Mouse (Mus musculus): Measurements from ENCODE around the gene Olfr132. TPM values are rescaled to one million over a fixed set of nuclear protein-coding genes. Genes with fewer than 3 reads are reported as not detected.
"Not testable (repeated sequence)": the region's sequence is repeated elsewhere in the genome, so short reads cannot be mapped to it uniquely, and the experiment has no call there.

The Olfr132 gene
- not detected in 2 replicates for polyA plus RNA-seq (2014; fragmentation: Nextera tagmentation; extraction: Ambion mirVana)

GRCm38 (mm10) chr17:38134426-38134825, at the start of gene Olfr132:
TSS of gene Olfr132 (minus strand) at chr17:38134526.
- ATAC-seq (ENCODE audit: insufficient read depth) = no peak
- Histone ChIP-seq H3K9me3 (ENCODE audit: low read depth, low read length) (no peaks in the 10 kb centered on the region), H3K9ac (no peak within 1 kb of the TSS), H3K27me3 (ENCODE audit: insufficient read depth, low read length) (no peaks in the 10 kb centered on the region), H3K4me3 (ENCODE audit: low read depth, low read length) (no peak within 1 kb of the TSS), H3K4me1 (ENCODE audit: insufficient read depth) (no peaks in the 10 kb centered on the region), H3K27ac (ENCODE audit: low read depth) (no peak within 1 kb of the TSS), H3K36me3 (ENCODE audit: insufficient read depth) (no peaks in the 10 kb centered on the region), H3K4me2 (no peak within 1 kb of the TSS)
- TF ChIP-seq CTCF (IDR thresholded peaks at IDR 0.05; ENCODE audit: low read depth) = no peak
- DNase-seq = no peak
- 71% methylated on average over 1 of the region's 1 CpGs for WGBS

GRCm38 (mm10) chr17:38171088-38171487, 36.8 kb upstream of the Olfr132 start, which contains the start of gene Olfr134:
TSS of gene Olfr134 (plus strand) at chr17:38171388.
- no peaks in the 10 kb centered on the region for H3K27me3 ChIP-seq (ENCODE audit: insufficient read depth, low read length)
- WGBS = 66% methylated on average over 3 of the region's 3 CpGs
- no peaks in the 10 kb centered on the region for H3K9me3 ChIP-seq (ENCODE audit: low read depth, low read length)
- H3K27ac ChIP-seq (ENCODE audit: low read depth) = no peak within 1 kb of the TSS
- no peak within 1 kb of the TSS for H3K4me3 ChIP-seq (ENCODE audit: low read depth, low read length)
- H3K4me1 ChIP-seq (ENCODE audit: insufficient read depth) = no peaks in the 10 kb centered on the region
- H3K36me3 ChIP-seq (ENCODE audit: insufficient read depth) = no peaks in the 10 kb centered on the region
- no peak for TF ChIP-seq CTCF (IDR thresholded peaks at IDR 0.05; ENCODE audit: low read depth)
- no peak within 1 kb of the TSS for H3K4me2 ChIP-seq
- H3K9ac ChIP-seq = no peak within 1 kb of the TSS
- no peak for DNase-seq
- ATAC-seq (ENCODE audit: insufficient read depth) = no peak

- TF ChIP-seq CTCF (IDR thresholded peaks at IDR 0.05; ENCODE audit: low read depth) = no peak
- no peak within 1 kb of the TSS for H3K9ac ChIP-seq
- ATAC-seq (ENCODE audit: insufficient read depth) = no peak
- no peak within 1 kb of the TSS for H3K27ac ChIP-seq (ENCODE audit: low read depth)
- H3K9me3 ChIP-seq (ENCODE audit: low read depth, low read length) = no peaks in the 10 kb centered on the region
- H3K27me3 ChIP-seq (ENCODE audit: insufficient read depth, low read length) = no peaks in the 10 kb centered on the region
- no peaks in the 10 kb centered on the region for H3K36me3 ChIP-seq (ENCODE audit: insufficient read depth)
- no peaks in the 10 kb centered on the region for H3K4me1 ChIP-seq (ENCODE audit: insufficient read depth)
- WGBS = 68% methylated on average over 2 of the region's 2 CpGs
- DNase-seq = no peak
- no peak within 1 kb of the TSS for H3K4me3 ChIP-seq (ENCODE audit: low read depth, low read length)
- no peak within 1 kb of the TSS for H3K4me2 ChIP-seq
These were observed 10.7 kb upstream of the Olfr132 start, which contains the start of gene Olfr133 for GRCm38 (mm10) chr17:38144981-38145380. TSS of gene Olfr133 (plus strand) at chr17:38145281.

GRCm38 (mm10) chr17:38125371-38125770, 9.0 kb downstream of the Olfr132 start:
- 67% methylated on average over 3 of the region's 3 CpGs for WGBS
- not testable (repeated sequence) for H3K36me3 ChIP-seq (ENCODE audit: insufficient read depth); H3K4me2 ChIP-seq; ATAC-seq (ENCODE audit: insufficient read depth); H3K27me3 ChIP-seq (ENCODE audit: insufficient read depth, low read length); DNase-seq; H3K9ac ChIP-seq; H3K4me3 ChIP-seq (ENCODE audit: low read depth, low read length); H3K4me1 ChIP-seq (ENCODE audit: insufficient read depth); H3K9me3 ChIP-seq (ENCODE audit: low read depth, low read length); H3K27ac ChIP-seq (ENCODE audit: low read depth)

GRCm38 (mm10) chr17:38124199-38124598, 10.1 kb downstream of the Olfr132 start:
- H3K9me3 ChIP-seq (ENCODE audit: low read depth, low read length); H3K36me3 ChIP-seq (ENCODE audit: insufficient read depth); H3K4me3 ChIP-seq (ENCODE audit: low read depth, low read length); H3K9ac ChIP-seq; ATAC-seq (ENCODE audit: insufficient read depth); H3K27ac ChIP-seq (ENCODE audit: low read depth); H3K27me3 ChIP-seq (ENCODE audit: insufficient read depth, low read length); H3K4me2 ChIP-seq; H3K4me1 ChIP-seq (ENCODE audit: insufficient read depth); DNase-seq: not testable (repeated sequence)
- WGBS = 80% methylated on average over 1 of the region's 1 CpGs

- no peak for DNase-seq
- no peaks in the 10 kb centered on the region for H3K9me3 ChIP-seq (ENCODE audit: low read depth, low read length)
- H3K4me1 ChIP-seq (ENCODE audit: insufficient read depth) = no peaks in the 10 kb centered on the region
These were observed 45.7 kb downstream of the Olfr132 start, which contains the start of gene Olfr131 for GRCm38 (mm10) chr17:38088593-38088992. TSS of gene Olfr131 (minus strand) at chr17:38088693.

GRCm38 (mm10) chr17:38082364-38082763, 52.0 kb downstream of the Olfr132 start:
- Histone ChIP-seq H3K4me2 (no peak overlapping the region), H3K27me3 (ENCODE audit: insufficient read depth, low read length) (no peaks in the 10 kb centered on the region), H3K27ac (ENCODE audit: low read depth) (no peak overlapping the region), H3K4me3 (ENCODE audit: low read depth, low read length) (no peak overlapping the region), H3K4me1 (ENCODE audit: insufficient read depth) (no peaks in the 10 kb centered on the region), H3K36me3 (ENCODE audit: insufficient read depth) (no peaks in the 10 kb centered on the region), H3K9me3 (ENCODE audit: low read depth, low read length) (no peaks in the 10 kb centered on the region), H3K9ac (no peak overlapping the region)
- no peak for TF ChIP-seq CTCF (IDR thresholded peaks at IDR 0.05; ENCODE audit: low read depth)
- ATAC-seq (ENCODE audit: insufficient read depth) (no peak), DNase-seq (no peak)
- WGBS = 83% methylated on average over 4 of the region's 4 CpGs

More at GRCm38 (mm10) chr17:38088593-38088992, 45.7 kb downstream of the Olfr132 start, which contains the start of gene Olfr131:
- TF ChIP-seq CTCF (IDR thresholded peaks at IDR 0.05; ENCODE audit: low read depth) = no peak
- no peaks in the 10 kb centered on the region for H3K27me3 ChIP-seq (ENCODE audit: insufficient read depth, low read length)
- no peak within 1 kb of the TSS for H3K4me2 ChIP-seq
- H3K36me3 ChIP-seq (ENCODE audit: insufficient read depth) = no peaks in the 10 kb centered on the region
- no peak within 1 kb of the TSS for H3K9ac ChIP-seq
- no peak for ATAC-seq (ENCODE audit: insufficient read depth)
- H3K27ac ChIP-seq (ENCODE audit: low read depth) = no peak within 1 kb of the TSS
- no peak within 1 kb of the TSS for H3K4me3 ChIP-seq (ENCODE audit: low read depth, low read length)

Other genes with a start within 250 kb of the Olfr132 start
- gene Olfr127, start 234.1 kb downstream of the Olfr132 start, polyA plus RNA-seq (2014; fragmentation: Nextera tagmentation; extraction: Ambion mirVana) = not detected in 2 replicates
- not detected in 2 replicates for gene Olfr128, start 214.0 kb downstream of the Olfr132 start, polyA plus RNA-seq (2014; fragmentation: Nextera tagmentation; extraction: Ambion mirVana)
- not detected in 2 replicates for gene Olfr761, start 181.4 kb downstream of the Olfr132 start, polyA plus RNA-seq (2014; fragmentation: Nextera tagmentation; extraction: Ambion mirVana)
- not detected in 2 replicates for gene Olfr129, start 74.4 kb downstream of the Olfr132 start, polyA plus RNA-seq (2014; fragmentation: Nextera tagmentation; extraction: Ambion mirVana)
- gene Olfr130, start 70.6 kb downstream of the Olfr132 start, polyA plus RNA-seq (2014; fragmentation: Nextera tagmentation; extraction: Ambion mirVana) = not detected in 2 replicates
- gene Olfr131, start 45.8 kb downstream of the Olfr132 start, polyA plus RNA-seq (2014; fragmentation: Nextera tagmentation; extraction: Ambion mirVana) = not detected in 2 replicates
- not detected in 2 replicates for gene Olfr133, start 10.8 kb upstream of the Olfr132 start, polyA plus RNA-seq (2014; fragmentation: Nextera tagmentation; extraction: Ambion mirVana)
- gene Olfr134, start 36.9 kb upstream of the Olfr132 start, polyA plus RNA-seq (2014; fragmentation: Nextera tagmentation; extraction: Ambion mirVana) = not detected in 2 replicates
- not detected in 2 replicates for gene Olfr135, start 69.8 kb upstream of the Olfr132 start, polyA plus RNA-seq (2014; fragmentation: Nextera tagmentation; extraction: Ambion mirVana)
- gene Olfr138, start 126.5 kb upstream of the Olfr132 start, polyA plus RNA-seq (2014; fragmentation: Nextera tagmentation; extraction: Ambion mirVana) = not detected in 2 replicates
- not detected in 2 replicates for gene Olfr137, start 173.0 kb upstream of the Olfr132 start, polyA plus RNA-seq (2014; fragmentation: Nextera tagmentation; extraction: Ambion mirVana)
- gene Olfr136, start 195.3 kb upstream of the Olfr132 start, polyA plus RNA-seq (2014; fragmentation: Nextera tagmentation; extraction: Ambion mirVana) = not detected in 2 replicates

Measured in lung, embryonic 14.5 days (tissue).